Mouse (Mus musculus): ENCODE measurements around the gene Ubash3b. TPM values are rescaled to one million over a fixed set of nuclear protein-coding genes. Genes with fewer than 3 reads are reported as not detected.

The Ubash3b gene
- total RNA-seq, 2 experiments from 2014 or later = 2.9 to 3.7 TPM

Other genes with a start within 250 kb of the Ubash3b start
- gene Jhy, start 197.6 kb downstream of the Ubash3b start, total RNA-seq (2021) = not detected
- gene Crtam, start 157.1 kb downstream of the Ubash3b start, total RNA-seq (2021) = under 1 TPM in 1 of 2 experiments, not detected in 1; 0.12 TPM

Measured in heart, postnatal 10 days (tissue).